Mouse (Mus musculus) hindbrain, embryonic 12.5 days (tissue): ENCODE measurements around the gene Dag1. TPM values are rescaled to one million over a fixed set of nuclear protein-coding genes. Genes with fewer than 3 reads are reported as not detected.

Experiments
- ATAC-seq: fragments of 200-750 bp; cut with Nextera tagmentation; 2 replicates; pipeline ENCODE4 v1.8.0; 2017; ENCODE audit warnings: moderate TSS enrichment; ENCODE audit not compliant: low FRiP score
- H3K27ac ChIP-seq: fragments of 300-500 bp; sonication (generic); 2 replicates; pipeline ENCODE4 v1.5.1; 2016; ENCODE audit warnings: mild to moderate bottlenecking
- H3K27me3 ChIP-seq: fragments of 300-500 bp; sonication (generic); 2 replicates; pipeline ENCODE4 v1.6.1; 2016; ENCODE audit warnings: mild to moderate bottlenecking
- H3K36me3 ChIP-seq: fragments of 300-500 bp; sonication (generic); 2 replicates; pipeline ENCODE4 v1.6.1; 2016; ENCODE audit warnings: mild to moderate bottlenecking
- H3K4me1 ChIP-seq: fragments of 300-500 bp; sonication (generic); 2 replicates; pipeline ENCODE4 v1.6.1; 2016
- H3K4me2 ChIP-seq: fragments of 300-500 bp; sonication (generic); replicated peaks from 2 replicates; pipeline ENCODE4 v1.6.1; 2016; ENCODE audit warnings: mild to moderate bottlenecking
- H3K4me3 ChIP-seq: fragments of 300-500 bp; sonication (generic); 2 replicates; pipeline ENCODE4 v1.5.1; 2016; ENCODE audit warnings: mild to moderate bottlenecking
- H3K9ac ChIP-seq: fragments of 300-500 bp; sonication (generic); 2 replicates; pipeline ENCODE4 v1.6.1; 2016; ENCODE audit warnings: mild to moderate bottlenecking, moderate library complexity
- H3K9me3 ChIP-seq: fragments of 300-500 bp; sonication (generic); replicated peaks from 2 replicates; pipeline ENCODE4 v1.6.1; 2016; ENCODE audit warnings: mild to moderate bottlenecking
- WGBS: fragments of 180-500 bp; shearing (Covaris S2); methylation state at CpG from one replicate; pipeline ENCODE4 v1.1.7; 2016; 5-methylcytosine and 5-hydroxymethylcytosine counted together
- polyA plus RNA-seq: library from polyadenylated mRNA; unstranded; fragments of >200 nt; fragmentation: Nextera tagmentation; extraction: Ambion mirVana; gene quantifications from 2 replicates; pipeline ENCODE4 v1.2.1, GENCODE M21; 2016

Gene Dag1
- polyA plus RNA-seq: 74.7 and 80.4 TPM in 2 replicates

GRCm38 (mm10) chr9:108263690-108264190 lies at the start of gene Dag1:
Gene Dag1 (minus strand): TSS chr9:108263958.
- Histone ChIP-seq H3K27ac (peak within 1 kb of the TSS; percentile 93), H3K4me2 (peak within 1 kb of the TSS; percentile 75), H3K9ac (peak within 1 kb of the TSS; percentile 91), H3K27me3 (no peaks in the 10 kb centered on the region), H3K4me3 (peak within 1 kb of the TSS; percentile 93), H3K4me1 (peaks cover 21% of the 10 kb centered on the region), H3K36me3 (no peaks in the 10 kb centered on the region), H3K9me3 (no peaks in the 10 kb centered on the region)
- under 1% methylated on average over 70 of the region's 71 CpGs for WGBS
- ATAC-seq: peak; percentile 99

- H3K9ac ChIP-seq: peak overlapping the region; percentile 41; the same call in 1 of the 2 replicates
- H3K27me3 ChIP-seq: no peaks in the 10 kb centered on the region
- H3K36me3 ChIP-seq: peaks cover 12% of the 10 kb centered on the region
- no peak overlapping the region for H3K27ac ChIP-seq
- H3K4me3 ChIP-seq: peak overlapping the region; percentile 93
- no peak for ATAC-seq
- H3K4me2 ChIP-seq: peak overlapping the region; percentile 84
- H3K9me3 ChIP-seq: no peaks in the 10 kb centered on the region
- WGBS: 64% methylated on average over 2 of the region's 2 CpGs
- H3K4me1 ChIP-seq: peaks cover 33% of the 10 kb centered on the region
These were observed 44.4 kb upstream of the Dag1 start for GRCm38 (mm10) chr9:108308141-108308540.

- Histone ChIP-seq H3K9ac (peak overlapping the region; percentile 94), H3K36me3 (peaks cover 21% of the 10 kb centered on the region), H3K9me3 (no peaks in the 10 kb centered on the region), H3K4me2 (peak overlapping the region; percentile 84), H3K27me3 (no peaks in the 10 kb centered on the region), H3K27ac (peak overlapping the region; percentile 99), H3K4me1 (peaks cover 33% of the 10 kb centered on the region), H3K4me3 (peak overlapping the region; percentile 93)
- WGBS: 25% methylated on average over 12 of the region's 12 CpGs
- ATAC-seq: no peak
These were observed 43.5 kb upstream of the Dag1 start for GRCm38 (mm10) chr9:108307021-108307807.

GRCm38 (mm10) chr9:108306571-108306980 lies 42.8 kb upstream of the Dag1 start:
- ATAC-seq: peak; percentile 78
- WGBS: 1% methylated on average over 48 of the region's 51 CpGs

GRCm38 (mm10) chr9:108305629-108306520 lies 42.1 kb upstream of the Dag1 start, which contains the start of the genes Rhoa and Tcta:
Gene Rhoa (plus strand): TSS chr9:108306129.
Gene Tcta (minus strand): TSS chr9:108306160.
- H3K27me3 ChIP-seq: no peaks in the 10 kb centered on the region
- peaks cover 28% of the 10 kb centered on the region for H3K36me3 ChIP-seq
- H3K4me1 ChIP-seq: peaks cover 31% of the 10 kb centered on the region
- H3K4me3 ChIP-seq: peak within 1 kb of the TSS; percentile 93
- peak within 1 kb of the TSS; percentile 84 for H3K4me2 ChIP-seq
- WGBS: under 1% methylated on average over 81 of the region's 81 CpGs
- ATAC-seq: peak; percentile 98
- H3K9me3 ChIP-seq: no peaks in the 10 kb centered on the region
- H3K27ac ChIP-seq: peak within 1 kb of the TSS; percentile 99
- peak within 1 kb of the TSS; percentile 94 for H3K9ac ChIP-seq

More at GRCm38 (mm10) chr9:108306571-108306980, 42.8 kb upstream of the Dag1 start:
- Histone ChIP-seq H3K4me3 (peak overlapping the region; percentile 93), H3K9me3 (no peaks in the 10 kb centered on the region), H3K4me2 (peak overlapping the region; percentile 84), H3K27ac (peak overlapping the region; percentile 99), H3K27me3 (no peaks in the 10 kb centered on the region), H3K36me3 (peaks cover 25% of the 10 kb centered on the region), H3K4me1 (peaks cover 33% of the 10 kb centered on the region), H3K9ac (peak overlapping the region; percentile 94)

GRCm38 (mm10) chr9:108305170-108305569 lies 41.4 kb upstream of the Dag1 start:
- Histone ChIP-seq H3K4me2 (peak overlapping the region; percentile 84), H3K9me3 (no peaks in the 10 kb centered on the region), H3K27ac (peak overlapping the region; percentile 99), H3K36me3 (peaks cover 34% of the 10 kb centered on the region), H3K4me3 (peak overlapping the region; percentile 93), H3K9ac (peak overlapping the region; percentile 86), H3K27me3 (no peaks in the 10 kb centered on the region), H3K4me1 (peaks cover 31% of the 10 kb centered on the region)
- peak; percentile 8 for ATAC-seq
- WGBS: 11% methylated on average over 1 of the region's 1 CpGs

GRCm38 (mm10) chr9:108304716-108305115 lies 41.0 kb upstream of the Dag1 start:
- H3K4me1 ChIP-seq: peaks cover 31% of the 10 kb centered on the region
- peaks cover 35% of the 10 kb centered on the region for H3K36me3 ChIP-seq
- H3K4me3 ChIP-seq: peak overlapping the region; percentile 93
- no peak for ATAC-seq
- peak overlapping the region; percentile 99; the same call in 1 of the 2 replicates for H3K27ac ChIP-seq
- H3K27me3 ChIP-seq: no peaks in the 10 kb centered on the region
- WGBS: 90% methylated on average over 4 of the region's 4 CpGs
- peak overlapping the region; percentile 84 for H3K4me2 ChIP-seq
- H3K9ac ChIP-seq: peak overlapping the region; percentile 86
- H3K9me3 ChIP-seq: no peaks in the 10 kb centered on the region

- no peaks in the 10 kb centered on the region for H3K9me3 ChIP-seq
- H3K9ac ChIP-seq: no peak overlapping the region
- H3K4me1 ChIP-seq: peaks cover 16% of the 10 kb centered on the region
- no peak overlapping the region for H3K4me2 ChIP-seq
- no peak overlapping the region for H3K27ac ChIP-seq
- H3K27me3 ChIP-seq: no peaks in the 10 kb centered on the region
- peaks cover 41% of the 10 kb centered on the region for H3K36me3 ChIP-seq
- ATAC-seq: no peak
- H3K4me3 ChIP-seq: no peak overlapping the region
- 90% methylated on average over 3 of the region's 3 CpGs for WGBS
These were observed 38.1 kb upstream of the Dag1 start for GRCm38 (mm10) chr9:108301853-108302252.

- peak within 1 kb of the TSS; percentile 60 for H3K27ac ChIP-seq
- H3K4me1 ChIP-seq: peaks cover 19% of the 10 kb centered on the region
- peak within 1 kb of the TSS; percentile 47 for H3K4me2 ChIP-seq
- H3K27me3 ChIP-seq: no peaks in the 10 kb centered on the region
- 17% methylated on average over 18 of the region's 18 CpGs for WGBS
- H3K4me3 ChIP-seq: peak within 1 kb of the TSS; percentile 28
- no peaks in the 10 kb centered on the region for H3K9me3 ChIP-seq
- peaks cover 44% of the 10 kb centered on the region for H3K36me3 ChIP-seq
- H3K9ac ChIP-seq: peak within 1 kb of the TSS; percentile 54
- ATAC-seq: peak; percentile 86
These were observed 32.9 kb upstream of the Dag1 start, which contains the start of gene Amt for GRCm38 (mm10) chr9:108296453-108297355. Gene Amt (plus strand): TSS chr9:108296853.

GRCm38 (mm10) chr9:108290773-108291172 lies 27.0 kb upstream of the Dag1 start:
- peak overlapping the region; percentile 61 for H3K9ac ChIP-seq
- H3K27me3 ChIP-seq: no peaks in the 10 kb centered on the region
- H3K4me2 ChIP-seq: peak overlapping the region; percentile 66
- no peaks in the 10 kb centered on the region for H3K9me3 ChIP-seq
- peak overlapping the region; percentile 54 for H3K4me3 ChIP-seq
- 48% methylated on average over 6 of the region's 6 CpGs for WGBS
- H3K27ac ChIP-seq: peak overlapping the region; percentile 92
- ATAC-seq: peak; percentile 13; the same call in 1 of the 2 replicates
- peaks cover 9% of the 10 kb centered on the region for H3K4me1 ChIP-seq
- peaks cover 26% of the 10 kb centered on the region for H3K36me3 ChIP-seq
